Mouse (Mus musculus): ENCODE measurements around the gene Tm7sf2.

Tm7sf2 gene

GRCm38 (mm10) chr19:6040002-6040401, 28.2 kb downstream of the Tm7sf2 start:
- no peak for DNase-seq

GRCm38 (mm10) chr19:6038326-6038725, 29.8 kb downstream of the Tm7sf2 start:
- DNase-seq = no peak

GRCm38 (mm10) chr19:6037695-6038094, 30.5 kb downstream of the Tm7sf2 start:
- no peak for DNase-seq

- DNase-seq = no peak
Measured at GRCm38 (mm10) chr19:6035966-6036585, 32.1 kb downstream of the Tm7sf2 start.

- no peak for DNase-seq
Measured at GRCm38 (mm10) chr19:6030520-6031280, 37.5 kb downstream of the Tm7sf2 start.

- DNase-seq = no peak
Measured at GRCm38 (mm10) chr19:6029426-6029825, 38.7 kb downstream of the Tm7sf2 start.

GRCm38 (mm10) chr19:6028991-6029390, 39.2 kb downstream of the Tm7sf2 start:
- DNase-seq = no peak

GRCm38 (mm10) chr19:6023930-6024329, 44.2 kb downstream of the Tm7sf2 start:
- no peak for DNase-seq

GRCm38 (mm10) chr19:6023059-6023458, 45.1 kb downstream of the Tm7sf2 start:
- no peak for DNase-seq

GRCm38 (mm10) chr19:6020276-6020675, 47.9 kb downstream of the Tm7sf2 start:
- no peak for DNase-seq

GRCm38 (mm10) chr19:6018142-6019089, 49.8 kb downstream of the Tm7sf2 start:
- DNase-seq = peak; percentile 68 to 76

GRCm38 (mm10) chr19:6016532-6016931, 51.6 kb downstream of the Tm7sf2 start:
- no peak for DNase-seq

- DNase-seq = peak; percentile 72 to 75
Measured at GRCm38 (mm10) chr19:6015511-6016315, 52.5 kb downstream of the Tm7sf2 start, which contains the start of gene Capn1. Gene Capn1, minus strand, starts transcription at chr19:6015897.

GRCm38 (mm10) chr19:6014991-6015510, 53.1 kb downstream of the Tm7sf2 start:
- DNase-seq = peak; percentile 35 to 40

GRCm38 (mm10) chr19:6013691-6014090, 54.5 kb downstream of the Tm7sf2 start:
- DNase-seq = no peak
